Mouse (Mus musculus) urinary bladder, adult 2 months (tissue): Measurements from ENCODE around the gene Olfr395. TPM values are rescaled to one million over a fixed set of nuclear protein-coding genes. Genes with fewer than 3 reads are reported as not detected.
"Not testable (repeated sequence)": the region's sequence is repeated elsewhere in the genome, so short reads cannot be mapped to it uniquely, and the experiment has no call there.

Experiments
- DNase-seq: peaks from one replicate; pipeline ENCODE4 v3.0.0; 2022; ENCODE audit warnings: low spot score
- polyA plus RNA-seq: library from polyadenylated mRNA; depleted of rRNA; stranded (reverse); fragments of >200 nt; gene quantifications from 2 replicates; pipeline ENCODE4 v1.2.3, GENCODE M21; 2012; rRNA removed

Gene Olfr395
- polyA plus RNA-seq = not detected in 2 replicates

GRCm38 (mm10) chr11:73909199-73909598 is at the start of gene Olfr395:
Olfr395 (minus strand) TSS chr11:73909299.
- DNase-seq = not testable (repeated sequence)

- DNase-seq = no peak
Observed at GRCm38 (mm10) chr11:73936377-73936776, 27.3 kb upstream of the Olfr395 start, which contains the start of gene Olfr23. Olfr23 (plus strand) TSS chr11:73936677.

GRCm38 (mm10) chr11:73890671-73891070 is 18.4 kb downstream of the Olfr395 start, which contains the start of gene Olfr394:
Olfr394 (minus strand) TSS chr11:73890771.
- no peak for DNase-seq

Other genes starting within 250 kb of the Olfr395 start
- not detected in 2 replicates for gene Zfp735, start 220.5 kb downstream of the Olfr395 start, polyA plus RNA-seq
- not detected in 2 replicates for gene Olfr389, start 128.6 kb downstream of the Olfr395 start, polyA plus RNA-seq
- gene Olfr390, start 126.3 kb downstream of the Olfr395 start, polyA plus RNA-seq = not detected in 2 replicates
- not detected in 2 replicates for gene Olfr391-ps, start 106.2 kb downstream of the Olfr395 start, polyA plus RNA-seq
- gene Olfr392, start 92.2 kb downstream of the Olfr395 start, polyA plus RNA-seq = not detected in 2 replicates
- not detected in 2 replicates for gene Olfr393, start 57.8 kb downstream of the Olfr395 start, polyA plus RNA-seq
- gene Olfr394, start 18.5 kb downstream of the Olfr395 start, polyA plus RNA-seq = not detected in 2 replicates
- not detected in 2 replicates for gene Olfr23, start 27.4 kb upstream of the Olfr395 start, polyA plus RNA-seq
- not detected in 2 replicates for gene Olfr397, start 51.5 kb upstream of the Olfr395 start, polyA plus RNA-seq
- gene Olfr398, start 81.1 kb upstream of the Olfr395 start, polyA plus RNA-seq = not detected in 2 replicates
- not detected in 2 replicates for gene Olfr139, start 147.3 kb upstream of the Olfr395 start, polyA plus RNA-seq
- not detected in 2 replicates for gene Olfr399, start 147.3 kb upstream of the Olfr395 start, polyA plus RNA-seq
- not detected in 2 replicates for gene Zfp616, start 160.7 kb upstream of the Olfr395 start, polyA plus RNA-seq
- not detected in 2 replicates for gene Olfr401, start 204.4 kb upstream of the Olfr395 start, polyA plus RNA-seq
- gene Olfr402, start 244.2 kb upstream of the Olfr395 start, polyA plus RNA-seq = not detected in 2 replicates